Mouse (Mus musculus) forebrain, embryonic 14.5 days (tissue): ENCODE results near the gene Coq9. TPM values are rescaled to one million over a fixed set of nuclear protein-coding genes. Genes with fewer than 3 reads are reported as not detected.
A peak's percentile ranks its signal among the peaks of the same experiment; 100 is the strongest.

Experiments used
- ATAC-seq: fragments of 200-750 bp; cut with Nextera tagmentation; 2 replicates; pipeline ENCODE4 v1.8.0; 2017; ENCODE audit warnings: mild to moderate bottlenecking, moderate library complexity
- DNase-seq: peaks from one replicate; pipeline ENCODE4 v3.0.0-alpha.2; 2015; ENCODE audit warnings: low spot score
- H3K27ac ChIP-seq: fragments of 300-500 bp; sonication (generic); 2 replicates; pipeline ENCODE4 v1.5.1; 2014; ENCODE audit warnings: low read depth, mild to moderate bottlenecking, control low read depth, low read length, moderate library complexity
- H3K27me3 ChIP-seq: fragments of 300-500 bp; sonication (generic); replicated peaks from 2 replicates; pipeline ENCODE4 v1.6.1; 2014; ENCODE audit warnings: low read length, control low read depth, mixed read lengths; ENCODE audit not compliant: control insufficient read depth, insufficient read depth
- H3K36me3 ChIP-seq: fragments of 300-500 bp; sonication (generic); 2 replicates; pipeline ENCODE4 v1.6.1; 2014; ENCODE audit warnings: low read length, control low read depth; ENCODE audit not compliant: control insufficient read depth, insufficient read depth
- H3K4me1 ChIP-seq: fragments of 300-500 bp; sonication (generic); 2 replicates; pipeline ENCODE4 v1.6.1; 2014; ENCODE audit warnings: antibody characterized with exemption, low read length, control low read depth; ENCODE audit not compliant: control insufficient read depth, insufficient read depth
- H3K4me2 ChIP-seq: fragments of 300-500 bp; sonication (generic); 2 replicates; pipeline ENCODE4 v1.6.1; 2014; ENCODE audit warnings: mild to moderate bottlenecking, control low read depth, low read length
- H3K4me3 ChIP-seq: fragments of 300-500 bp; sonication (generic); 2 replicates; pipeline ENCODE4 v1.5.1; 2014; ENCODE audit warnings: low read depth, low read length, control low read depth
- H3K9ac ChIP-seq: fragments of 300-500 bp; sonication (generic); 2 replicates; pipeline ENCODE4 v1.6.1; 2014; ENCODE audit warnings: mild to moderate bottlenecking, low read length, control low read depth, moderate library complexity
- H3K9me3 ChIP-seq: fragments of 300-500 bp; sonication (generic); replicated peaks from 2 replicates; pipeline ENCODE4 v1.6.1; 2016; ENCODE audit warnings: low read length, control low read depth, mixed read lengths; ENCODE audit not compliant: control insufficient read depth
- WGBS: fragments of 180-500 bp; shearing (Covaris S2); extraction: QIAGEN DNeasy Blood & Tissue Kit; methylation state at CpG from one replicate; pipeline ENCODE4 v1.1.7; 2014; 5-methylcytosine and 5-hydroxymethylcytosine counted together
- polyA plus RNA-seq: library from polyadenylated mRNA; unstranded; fragments of >200 nt; fragmentation: Nextera tagmentation; extraction: Ambion mirVana; gene quantifications from 2 replicates; pipeline ENCODE4 v1.2.1, GENCODE M21; 2014

Coq9 gene
- polyA plus RNA-seq, 1 experiment from 2014 or later: 63.1 TPM

GRCm38 (mm10) chr8:94871108-94871894 lies 33.2 kb downstream of the Coq9 start:
- 6% methylated on average over 7 of the region's 7 CpGs for WGBS
- peaks cover 48% of the 10 kb centered on the region for H3K4me1 ChIP-seq

GRCm38 (mm10) chr8:94872156-94872555 lies 34.0 kb downstream of the Coq9 start:
- 19% methylated on average over 3 of the region's 3 CpGs for WGBS
- ATAC-seq: no peak
- no peak overlapping the region for H3K9ac ChIP-seq
- no peaks in the 10 kb centered on the region for H3K9me3 ChIP-seq
- H3K27me3 ChIP-seq: no peaks in the 10 kb centered on the region; the same call in 1 of the 2 replicates
- peaks cover 50% of the 10 kb centered on the region for H3K4me1 ChIP-seq
- peak overlapping the region; percentile 77; the same call in 1 of the 2 replicates for H3K4me2 ChIP-seq
- H3K36me3 ChIP-seq: no peaks in the 10 kb centered on the region
- DNase-seq: peak; percentile 55
- no peak overlapping the region for H3K4me3 ChIP-seq
- peak overlapping the region; percentile 55; the same call in 1 of the 2 replicates for H3K27ac ChIP-seq

More at GRCm38 (mm10) chr8:94871108-94871894, 33.2 kb downstream of the Coq9 start:
- DNase-seq: peak; percentile 92
- Histone ChIP-seq H3K4me3 (peak overlapping the region; percentile 54), H3K9ac (peak overlapping the region; percentile 79), H3K36me3 (peaks cover 7% of the 10 kb centered on the region), H3K27ac (peak overlapping the region; percentile 73), H3K4me2 (peak overlapping the region; percentile 77), H3K27me3 (no peaks in the 10 kb centered on the region; the same call in 1 of the 2 replicates), H3K9me3 (no peaks in the 10 kb centered on the region)
- peak; percentile 78 for ATAC-seq

DNA sequence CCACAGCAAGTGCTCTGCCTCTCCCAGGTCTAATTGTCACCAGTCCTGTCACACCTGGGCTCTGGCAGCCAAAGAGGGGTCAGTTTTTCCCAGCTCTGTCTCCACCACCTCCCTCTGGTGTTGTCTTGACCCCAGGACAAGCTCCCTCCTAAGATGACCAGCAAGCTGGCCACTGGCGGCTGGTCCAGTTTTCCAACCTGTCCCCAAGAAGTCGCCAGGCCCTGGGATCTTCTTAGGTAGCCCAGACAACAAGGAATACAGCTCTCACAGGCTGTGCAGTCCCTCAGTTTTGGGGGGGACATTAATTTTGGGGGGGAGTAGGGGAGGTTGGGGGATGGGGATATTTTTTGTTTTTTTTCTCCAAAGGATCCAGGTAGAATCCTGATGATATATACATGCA lies 34.5 kb downstream of the Coq9 start:
- WGBS: 71% methylated on average over 2 of the region's 2 CpGs
- peaks cover 50% of the 10 kb centered on the region for H3K4me1 ChIP-seq
- no peaks in the 10 kb centered on the region; the same call in 1 of the 2 replicates for H3K27me3 ChIP-seq
- no peaks in the 10 kb centered on the region for H3K36me3 ChIP-seq
- ATAC-seq: no peak
- H3K9ac ChIP-seq: no peak overlapping the region
- DNase-seq: no peak
- peak overlapping the region; percentile 55; the same call in 1 of the 2 replicates for H3K27ac ChIP-seq
- H3K9me3 ChIP-seq: no peaks in the 10 kb centered on the region
- no peak overlapping the region for H3K4me2 ChIP-seq
- no peak overlapping the region for H3K4me3 ChIP-seq

DNA sequence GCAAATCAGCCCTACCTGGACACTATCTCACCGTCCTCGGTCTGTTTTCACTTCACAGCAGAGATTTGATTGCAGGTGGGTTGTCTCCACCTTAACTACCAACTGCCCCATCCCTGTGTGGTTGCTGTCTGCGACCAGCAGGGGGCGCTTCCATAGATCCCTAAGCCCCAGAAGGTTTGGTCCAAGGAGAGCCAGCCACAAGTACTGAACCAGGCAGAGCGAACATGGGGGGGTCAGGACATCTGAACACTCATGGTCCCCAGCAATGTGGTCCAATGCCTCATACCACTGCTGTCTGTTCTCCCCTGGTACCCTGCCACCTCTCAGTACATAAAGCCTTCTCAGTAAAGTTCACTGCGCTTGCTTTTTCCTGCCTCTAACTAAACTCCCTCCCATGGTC lies 36.2 kb downstream of the Coq9 start:
- no peaks in the 10 kb centered on the region; the same call in 1 of the 2 replicates for H3K27me3 ChIP-seq
- WGBS: 11% methylated on average over 6 of the region's 6 CpGs
- H3K4me1 ChIP-seq: peaks cover 39% of the 10 kb centered on the region
- peak overlapping the region; percentile 80 for H3K4me2 ChIP-seq
- no peak overlapping the region for H3K9ac ChIP-seq
- no peaks in the 10 kb centered on the region for H3K36me3 ChIP-seq
- H3K27ac ChIP-seq: no peak overlapping the region
- DNase-seq (peak; percentile 71), ATAC-seq (no peak)
- no peaks in the 10 kb centered on the region for H3K9me3 ChIP-seq
- peak overlapping the region; percentile 45 for H3K4me3 ChIP-seq

DNA sequence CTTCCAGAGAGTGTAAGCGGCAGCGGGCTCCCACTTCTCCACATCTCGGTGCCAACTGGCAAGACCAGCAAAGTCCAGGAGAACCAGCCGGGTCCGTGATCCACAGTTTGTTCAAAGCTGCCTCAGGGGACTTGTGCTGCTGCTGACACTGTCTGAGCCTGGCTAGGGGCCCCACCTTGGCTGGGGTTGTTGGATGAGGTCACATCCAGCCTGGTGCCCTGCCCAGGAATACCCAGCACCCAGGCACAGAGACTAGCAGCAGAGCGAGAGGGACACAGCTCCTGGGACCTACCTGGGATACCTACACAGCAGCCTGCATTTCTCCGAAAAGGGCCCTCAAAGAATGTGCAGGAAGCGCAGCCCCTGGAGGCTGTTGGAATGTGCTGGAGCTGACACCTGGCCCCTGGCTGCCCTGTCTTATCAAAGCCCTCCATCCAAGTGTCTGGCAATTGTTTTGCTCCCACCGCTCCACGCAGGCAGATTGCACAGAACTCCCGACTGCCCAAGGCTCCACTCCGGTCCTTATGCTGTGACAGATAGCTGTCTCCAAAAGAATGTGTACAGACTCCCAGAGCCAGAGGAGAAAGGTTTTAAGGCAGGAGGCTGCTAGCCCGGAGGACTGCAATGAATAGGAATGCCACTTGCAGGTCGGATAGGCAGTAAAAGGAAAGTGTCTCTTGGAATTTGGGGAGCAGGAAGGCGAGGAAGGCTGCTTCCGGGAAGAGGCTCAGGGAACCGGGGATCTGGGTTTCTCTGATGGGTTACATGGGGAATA lies 37.2 kb downstream of the Coq9 start:
- H3K27ac ChIP-seq: peak overlapping the region; percentile 30; the same call in 1 of the 2 replicates

GRCm38 (mm10) chr8:94875871-94876150 lies 37.7 kb downstream of the Coq9 start:
- Histone ChIP-seq H3K4me2 (peak overlapping the region; percentile 80), H3K4me3 (peak overlapping the region; percentile 45), H3K36me3 (no peaks in the 10 kb centered on the region), H3K4me1 (peaks cover 26% of the 10 kb centered on the region), H3K27ac (peak overlapping the region; percentile 30; the same call in 1 of the 2 replicates), H3K27me3 (no peaks in the 10 kb centered on the region; the same call in 1 of the 2 replicates), H3K9me3 (no peaks in the 10 kb centered on the region), H3K9ac (peak overlapping the region; percentile 57)
- DNase-seq (no peak), ATAC-seq (no peak)
- WGBS: 0% methylated on average over 17 of the region's 20 CpGs

More for the DNA sequence above, 37.2 kb downstream of the Coq9 start:
- H3K4me3 ChIP-seq: peak overlapping the region; percentile 45
- H3K27me3 ChIP-seq: no peaks in the 10 kb centered on the region; the same call in 1 of the 2 replicates
- ATAC-seq: no peak
- DNase-seq: no peak
- no peaks in the 10 kb centered on the region for H3K36me3 ChIP-seq
- no peaks in the 10 kb centered on the region for H3K9me3 ChIP-seq
- H3K4me1 ChIP-seq: peaks cover 30% of the 10 kb centered on the region
- H3K4me2 ChIP-seq: peak overlapping the region; percentile 80
- WGBS: 14% methylated on average over 17 of the region's 17 CpGs
- peak overlapping the region; percentile 57 for H3K9ac ChIP-seq

- no peaks in the 10 kb centered on the region for H3K9me3 ChIP-seq
- peak within 1 kb of the TSS; percentile 45 for H3K4me3 ChIP-seq
- peak within 1 kb of the TSS; percentile 30; the same call in 1 of the 2 replicates for H3K27ac ChIP-seq
- peak within 1 kb of the TSS; percentile 80 for H3K4me2 ChIP-seq
- DNase-seq (peak; percentile 85), ATAC-seq (peak; percentile 73)
- WGBS: under 1% methylated on average over 27 of the region's 37 CpGs
- H3K36me3 ChIP-seq: no peaks in the 10 kb centered on the region
- peaks cover 25% of the 10 kb centered on the region for H3K4me1 ChIP-seq
- no peaks in the 10 kb centered on the region; the same call in 1 of the 2 replicates for H3K27me3 ChIP-seq
- peak within 1 kb of the TSS; percentile 57 for H3K9ac ChIP-seq
These were observed 38.1 kb downstream of the Coq9 start, which contains the start of gene Dok4 for GRCm38 (mm10) chr8:94876197-94876730. Gene Dok4 (minus strand): TSS chr8:94876330.

GRCm38 (mm10) chr8:94876820-94877219 lies 38.7 kb downstream of the Coq9 start:
- no peaks in the 10 kb centered on the region for H3K36me3 ChIP-seq
- WGBS: 55% methylated on average over 3 of the region's 3 CpGs
- peaks cover 19% of the 10 kb centered on the region for H3K4me1 ChIP-seq
- no peak overlapping the region for H3K4me3 ChIP-seq
- no peak overlapping the region for H3K27ac ChIP-seq
- no peak for DNase-seq
- no peak overlapping the region for H3K4me2 ChIP-seq
- no peaks in the 10 kb centered on the region; the same call in 1 of the 2 replicates for H3K27me3 ChIP-seq
- no peak overlapping the region for H3K9ac ChIP-seq
- no peaks in the 10 kb centered on the region for H3K9me3 ChIP-seq
- ATAC-seq: no peak
